Mouse (Mus musculus) brain, embryonic 14.5 days (tissue): ENCODE measurements around the gene Arid5b. TPM values are rescaled to one million over a fixed set of nuclear protein-coding genes. Genes with fewer than 3 reads are reported as not detected.

Source experiments
- DNase-seq: peaks from one replicate; pipeline ENCODE4 v3.0.0-alpha.2; 2011; ENCODE audit warnings: low read depth
- CTCF ChIP-seq: fragments of 200-500 bp; IDR thresholded peaks from 2 replicates; pipeline ENCODE4 v1.5.1; 2012; ENCODE audit warnings: inconsistent platforms, mild to moderate bottlenecking, moderate library complexity, borderline replicate concordance; ENCODE audit not compliant: insufficient read depth, insufficient read length; ENCODE audit errors: extremely low read depth
- POLR2A ChIP-seq: fragments of 200-500 bp; IDR thresholded peaks from 2 replicates; pipeline ENCODE4 v1.6.1; 2012; ENCODE audit warnings: mild to moderate bottlenecking, inconsistent platforms, borderline replicate concordance; ENCODE audit not compliant: poor library complexity, insufficient read depth, insufficient read length, severe bottlenecking; ENCODE audit errors: extremely low read depth
- polyA plus RNA-seq: library from polyadenylated mRNA; depleted of rRNA; stranded (reverse); fragments of >200 nt; gene quantifications from 2 replicates; pipeline ENCODE4 v1.2.3, GENCODE M21; 2012; rRNA removed

Gene Arid5b
- 5.9 and 11.2 TPM in 2 replicates for polyA plus RNA-seq

DNA sequence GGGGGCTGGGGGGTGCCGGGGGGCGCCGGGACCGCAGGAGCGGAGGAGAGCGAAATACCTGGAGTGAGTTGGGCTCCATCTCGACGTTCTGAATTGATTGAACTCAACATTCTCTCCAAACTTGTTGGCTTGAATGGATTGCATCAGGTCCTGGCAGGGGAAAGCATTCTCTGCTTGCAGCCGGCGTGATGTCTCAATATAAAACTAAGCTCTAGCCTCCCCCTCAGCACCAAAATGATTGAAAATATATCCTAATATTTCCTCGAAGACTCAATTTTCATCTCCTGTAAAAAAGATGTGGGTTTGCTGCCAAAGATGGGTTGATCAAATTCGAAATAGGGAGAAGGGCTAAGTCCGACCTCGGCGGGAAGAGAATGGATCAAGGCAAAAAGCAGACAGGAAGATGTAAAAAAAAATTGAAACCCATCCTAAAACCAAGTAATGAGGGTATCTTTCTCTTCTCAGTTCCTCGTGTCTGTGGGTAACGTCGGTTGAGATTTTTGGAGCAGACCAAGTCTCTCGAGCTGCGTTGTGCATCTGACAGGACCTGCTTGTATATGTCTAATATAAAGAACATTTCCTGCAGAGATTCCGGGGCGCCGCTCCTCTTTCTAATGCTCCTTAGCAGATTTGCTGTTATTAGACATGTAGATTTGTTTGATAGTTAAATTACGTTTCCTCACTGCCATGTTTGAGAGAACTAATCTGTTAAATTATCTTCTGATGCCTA is at the start of gene Arid5b:
TSS of gene Arid5b (minus strand) at position 109 of the 730 bp plus-strand sequence.
- TF ChIP-seq CTCF (no peak), POLR2A (no peak)
- DNase-seq, result peak; percentile 92

DNA sequence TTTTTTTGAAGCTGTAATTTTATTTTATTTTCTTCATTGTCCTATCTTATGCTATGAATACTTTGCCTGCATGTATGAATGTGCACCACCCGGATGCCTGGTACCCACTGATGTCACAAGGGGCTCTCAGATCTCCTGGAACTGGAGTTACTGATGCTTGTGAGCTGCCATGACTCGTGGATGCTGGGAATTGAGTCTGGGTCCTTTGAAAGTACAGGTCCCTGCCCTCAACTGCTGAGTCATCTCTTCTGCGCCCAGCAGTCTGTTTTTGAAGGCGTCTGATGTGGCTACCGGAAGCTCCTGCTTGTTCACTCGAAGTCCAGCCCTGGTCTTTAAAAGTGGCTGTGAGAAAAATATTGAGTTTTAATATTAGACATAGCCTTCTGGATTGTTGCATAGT is 46.8 kb upstream of the Arid5b start:
- no peak for DNase-seq
- TF ChIP-seq CTCF (no peak), POLR2A (no peak)

DNA sequence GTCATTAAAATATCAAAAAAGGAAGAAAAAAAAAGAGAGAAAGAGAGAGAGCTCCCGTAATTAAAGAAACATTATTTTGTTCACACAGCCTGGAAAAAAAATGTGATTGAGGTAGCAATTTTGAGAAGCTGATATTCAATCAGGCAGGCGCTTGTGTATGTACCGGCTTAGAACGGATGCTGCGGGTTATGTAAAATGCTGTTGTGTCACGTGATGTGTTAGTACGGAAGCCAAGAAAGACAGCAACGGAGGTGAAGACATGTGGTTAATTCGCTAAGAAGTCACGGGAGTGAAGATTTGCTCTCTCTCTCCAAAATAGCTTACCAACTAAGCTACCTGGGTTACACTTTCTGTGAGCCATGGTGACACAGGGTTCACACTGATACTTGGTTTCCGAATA is 45.5 kb upstream of the Arid5b start:
- no peak for TF ChIP-seq CTCF
- no peak for TF ChIP-seq POLR2A
- peak; percentile 56 for DNase-seq

DNA sequence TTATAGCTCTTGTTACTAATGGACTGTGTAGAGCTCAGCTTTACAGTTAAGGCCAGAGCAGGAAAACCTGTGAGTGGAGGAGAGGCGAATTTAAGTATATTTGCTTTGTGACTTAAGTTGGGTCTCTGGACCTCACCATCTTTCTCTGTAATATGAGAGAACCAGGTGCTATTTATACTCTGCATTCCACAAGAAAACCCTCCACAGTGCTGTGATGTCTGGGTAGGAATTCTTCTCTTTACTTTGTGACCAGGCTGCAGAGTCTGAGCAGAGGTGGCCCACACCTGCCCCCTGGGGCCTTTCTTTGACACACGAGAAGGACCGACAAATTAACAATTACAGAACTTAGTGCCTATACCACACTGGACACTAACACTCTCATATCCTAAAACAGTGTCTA is 44.6 kb upstream of the Arid5b start:
- TF ChIP-seq POLR2A, result no peak
- TF ChIP-seq CTCF, result no peak
- no peak for DNase-seq

DNA sequence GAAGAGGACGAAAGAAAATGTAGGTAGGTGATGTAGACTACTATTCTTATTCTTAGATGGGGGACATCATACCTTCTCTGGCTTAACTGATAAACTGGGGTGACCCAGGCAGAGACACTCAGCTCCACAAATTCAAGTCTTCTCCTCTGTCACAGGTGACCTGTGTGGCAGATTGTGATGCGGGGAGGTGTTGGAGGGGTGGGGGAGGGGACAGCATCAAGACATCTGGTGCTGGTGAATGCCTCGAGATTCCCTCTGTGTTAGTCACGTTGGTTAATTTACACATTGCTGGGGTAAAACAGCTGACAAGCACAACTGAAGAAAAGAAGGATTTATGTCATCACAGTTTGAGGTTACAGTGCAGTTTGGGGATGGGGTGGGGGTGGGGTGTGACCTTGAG is 42.4 kb upstream of the Arid5b start:
- TF ChIP-seq POLR2A (no peak), CTCF (no peak)
- no peak for DNase-seq

DNA sequence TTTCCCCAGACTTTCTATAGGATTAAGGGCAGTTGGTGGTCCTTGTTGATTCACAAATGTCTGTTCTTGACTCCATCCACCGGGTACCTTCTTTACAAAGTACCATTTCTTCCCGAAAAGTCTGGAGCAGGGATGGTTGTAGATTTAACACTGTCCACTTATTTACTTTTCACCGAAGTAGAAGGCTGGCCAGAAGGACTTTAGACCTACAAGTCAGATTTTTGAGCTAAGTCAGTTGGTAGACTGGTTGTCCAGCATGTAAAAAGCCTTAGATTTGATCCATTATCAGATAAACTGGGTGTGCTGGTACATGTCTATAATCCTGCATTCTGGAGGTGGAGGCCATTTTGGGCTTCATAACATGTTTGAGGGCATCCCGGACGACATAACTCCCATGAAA is 42.0 kb upstream of the Arid5b start:
- TF ChIP-seq POLR2A (no peak), CTCF (no peak)
- DNase-seq, result no peak

DNA sequence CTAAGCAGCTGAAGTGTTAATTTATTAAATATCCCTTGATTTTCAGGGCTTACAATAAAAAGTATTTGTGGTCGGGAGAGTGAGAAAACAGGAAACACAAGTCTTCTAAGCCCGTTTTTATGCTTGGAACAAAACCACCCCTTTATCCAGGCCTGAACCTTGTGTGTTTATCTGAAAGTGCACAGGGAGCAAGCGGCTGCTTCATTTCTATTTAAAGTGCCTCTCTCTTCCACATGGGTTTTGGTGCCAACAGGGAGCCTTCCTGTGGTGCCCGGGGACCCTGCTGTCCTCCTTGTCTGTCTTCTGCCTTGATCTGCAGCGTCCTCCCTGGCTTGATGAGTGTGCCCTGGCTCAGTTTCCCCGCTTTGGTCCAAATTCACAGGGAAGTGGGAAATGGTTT is 40.9 kb upstream of the Arid5b start:
- no peak for TF ChIP-seq POLR2A
- no peak for TF ChIP-seq CTCF
- DNase-seq, result no peak

DNA sequence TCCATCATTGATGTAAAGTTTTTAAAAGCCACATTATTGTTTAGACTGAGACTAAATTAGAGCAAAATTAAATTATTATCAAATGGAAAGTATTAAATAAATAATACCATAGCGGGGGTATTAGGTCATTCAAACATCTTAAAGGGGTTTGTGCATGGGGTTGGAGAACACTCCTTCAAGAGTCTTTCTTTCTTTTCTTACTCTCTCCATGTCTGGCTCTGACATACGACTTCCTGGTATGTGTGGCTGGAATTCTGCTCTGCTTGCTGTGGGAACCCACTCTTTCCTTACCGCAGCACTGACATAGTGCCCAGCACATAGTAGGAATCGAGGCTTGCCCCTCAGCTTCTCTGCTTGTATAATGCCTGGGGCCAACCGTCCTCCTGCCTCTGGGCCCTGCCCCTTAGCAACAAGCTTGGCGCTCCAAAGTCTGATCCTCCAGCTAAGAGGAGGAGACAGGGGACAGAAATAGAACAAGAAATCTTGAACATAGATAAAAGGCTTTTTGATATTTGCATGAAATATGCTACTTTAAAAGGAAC is 40.0 kb upstream of the Arid5b start:
- DNase-seq, result no peak
- TF ChIP-seq POLR2A (no peak), CTCF (no peak)

DNA sequence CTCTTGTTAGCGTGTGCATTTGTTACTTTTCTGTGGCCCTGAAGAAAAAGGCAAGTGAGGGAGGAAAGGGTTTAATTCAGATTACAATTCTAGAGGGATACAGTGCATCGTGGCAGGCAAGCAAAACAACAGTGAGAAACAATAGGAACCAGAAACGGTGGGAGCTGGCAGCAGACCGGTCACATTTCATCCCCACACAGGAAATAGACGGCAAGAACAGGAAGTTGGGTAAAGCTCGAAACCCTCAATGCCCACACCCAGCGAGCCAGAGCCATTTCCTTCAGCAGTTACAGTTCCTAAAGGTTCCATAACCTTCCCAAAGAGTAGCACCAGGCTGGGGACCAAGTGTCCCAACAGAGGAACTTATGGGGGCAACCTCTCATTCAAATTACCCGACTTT is 34.2 kb upstream of the Arid5b start:
- no peak for TF ChIP-seq CTCF
- TF ChIP-seq POLR2A, result no peak
- no peak for DNase-seq

DNA sequence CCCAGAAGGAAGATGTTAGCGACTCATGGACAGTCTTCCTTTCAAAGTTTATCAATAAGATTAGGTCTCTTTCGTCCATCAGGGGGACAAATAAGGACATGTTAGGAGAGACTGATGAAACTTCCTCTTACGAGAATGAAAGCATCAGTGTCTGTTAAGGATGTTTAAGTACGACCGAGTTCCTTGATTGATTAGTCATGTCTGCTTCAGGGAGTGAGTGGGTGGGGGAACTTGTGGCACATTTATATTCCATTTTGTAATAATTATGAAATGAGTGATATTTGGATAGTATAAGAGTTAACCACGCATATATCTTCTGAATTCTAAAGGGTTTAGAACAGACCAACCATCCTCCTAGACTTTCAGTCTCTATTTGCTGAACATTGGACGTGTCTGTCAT is 22.5 kb upstream of the Arid5b start:
- no peak for TF ChIP-seq CTCF
- no peak for DNase-seq

DNA sequence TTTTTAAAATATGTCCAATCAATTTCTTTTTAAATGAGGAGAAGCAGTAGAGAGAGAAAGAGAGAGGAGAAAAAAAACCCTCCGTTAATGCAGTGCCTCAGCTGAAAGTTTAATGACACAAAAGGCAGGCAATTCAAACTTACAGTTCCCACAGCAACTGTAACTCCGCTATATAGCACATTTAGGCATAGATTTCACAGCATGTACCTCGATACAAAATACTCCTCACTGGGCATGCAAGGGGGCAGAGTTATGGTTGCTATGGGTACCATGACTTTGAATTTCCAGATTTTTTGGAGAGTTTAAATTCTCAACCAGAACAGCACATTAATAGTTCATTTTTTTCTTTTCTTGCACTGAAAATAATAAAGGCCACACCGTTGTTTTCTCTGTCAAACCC is 10.9 kb upstream of the Arid5b start:
- no peak for TF ChIP-seq CTCF
- no peak for TF ChIP-seq POLR2A
- no peak for DNase-seq

DNA sequence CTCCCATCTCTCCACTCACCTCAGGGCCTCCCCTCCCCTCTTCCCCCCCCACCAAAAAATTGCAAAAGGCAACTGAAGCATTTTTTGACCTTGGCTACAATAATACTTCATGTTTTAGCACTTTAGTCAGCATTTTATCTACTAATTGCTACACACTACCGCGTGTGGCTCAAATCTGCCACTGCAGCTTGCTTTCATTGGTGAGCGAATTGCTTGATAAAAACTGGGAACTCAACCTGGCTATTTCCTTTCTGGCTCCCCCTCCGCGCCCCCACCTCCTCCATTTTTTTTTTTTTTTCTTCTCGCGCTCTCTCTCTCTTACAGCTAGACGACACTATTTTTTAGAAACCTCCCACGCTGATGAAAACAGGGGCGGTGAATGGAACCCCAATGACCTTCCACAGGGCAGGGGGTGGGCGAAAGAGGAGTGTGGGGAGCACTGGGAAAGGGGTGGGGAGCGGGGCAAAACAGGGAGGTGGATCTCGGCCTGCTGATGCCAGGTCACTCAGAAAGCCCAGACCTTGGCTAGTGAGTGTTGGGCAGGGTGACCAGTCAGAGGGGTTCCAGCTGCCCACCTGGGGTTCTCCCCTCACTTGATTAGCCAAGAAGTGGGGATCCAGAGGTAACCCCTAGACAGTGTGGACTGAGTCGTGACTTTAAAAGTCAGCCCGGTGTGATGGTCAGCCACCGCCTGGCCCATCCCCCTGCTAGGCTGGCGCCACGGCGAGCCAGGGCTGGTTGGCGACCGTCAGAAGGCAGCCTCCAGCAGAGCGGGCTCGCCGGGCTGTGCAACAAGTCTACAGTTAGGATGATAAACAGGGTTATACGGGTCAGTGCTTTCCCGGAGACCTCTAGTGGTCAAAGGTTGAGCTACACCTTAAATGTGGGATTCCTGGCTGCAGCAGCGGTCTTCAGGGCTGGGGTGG is 4.2 kb upstream of the Arid5b start:
- TF ChIP-seq POLR2A (no peak), CTCF (peak; percentile 75; the same call in 1 of the 2 replicates)
- DNase-seq, result peak; percentile 85

DNA sequence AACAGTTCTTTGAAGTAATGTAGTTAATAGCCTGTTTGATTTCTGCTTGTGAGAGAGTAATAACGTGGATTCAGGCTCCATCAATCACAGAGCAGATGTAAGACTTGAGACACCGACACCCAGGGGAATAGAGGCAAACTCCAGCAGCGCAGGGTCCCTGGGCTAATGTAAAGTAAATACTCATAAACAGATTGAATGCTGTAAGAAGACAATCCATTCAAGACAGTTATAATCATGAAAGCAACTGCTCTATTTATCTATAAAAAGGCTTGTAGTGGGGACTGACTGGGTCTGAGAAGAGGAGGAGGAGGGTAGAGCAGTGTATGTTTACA is 3.2 kb upstream of the Arid5b start:
- peak; percentile 63 for DNase-seq

DNA sequence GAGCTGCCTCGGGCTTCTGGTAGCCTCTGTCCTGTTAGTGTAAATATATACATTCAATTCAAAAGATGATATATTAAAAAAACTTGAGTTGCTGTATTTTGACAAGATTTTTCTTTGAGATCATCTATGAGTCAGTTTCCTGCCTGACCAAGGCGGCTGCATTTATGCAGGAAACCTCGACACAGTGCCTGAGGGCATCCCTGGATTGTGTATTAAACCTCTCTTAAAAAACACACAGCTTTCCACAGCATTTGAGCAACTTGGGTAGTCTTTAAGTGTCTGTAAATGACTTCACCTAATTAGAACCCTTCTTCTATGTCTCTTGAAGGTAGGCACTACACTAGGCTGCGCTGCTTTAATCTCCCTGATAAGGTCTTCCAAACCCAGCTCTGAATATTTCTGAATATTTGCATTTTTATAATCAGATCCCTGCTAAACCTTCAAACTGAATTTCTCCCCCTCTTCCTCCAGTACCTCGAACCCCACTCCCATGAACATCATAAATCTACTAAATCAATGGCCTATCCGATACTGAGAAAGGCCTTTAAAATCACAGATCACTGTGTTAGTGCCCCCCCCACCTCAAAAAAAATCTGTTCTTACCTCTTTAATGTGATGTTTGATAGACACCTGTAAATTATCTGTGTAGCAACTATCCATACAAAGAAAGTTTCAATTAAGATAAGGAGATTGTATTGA is 2.7 kb upstream of the Arid5b start:
- no peak for TF ChIP-seq CTCF
- no peak for TF ChIP-seq POLR2A
- peak; percentile 44 for DNase-seq

More for the DNA sequence above, 3.2 kb upstream of the Arid5b start:
- TF ChIP-seq POLR2A (no peak), CTCF (no peak)
